Mouse (Mus musculus) layer of hippocampus, postnatal 36 days (tissue): ENCODE measurements around the gene Angel1. TPM values are rescaled to one million over a fixed set of nuclear protein-coding genes. Genes with fewer than 3 reads are reported as not detected.
A peak's percentile ranks its signal among the peaks of the same experiment; 100 is the strongest.

Source experiments
- DNase-seq, 2 experiments: peaks; one replicate each; pipeline ENCODE4 v3.0.0; 2022
- total RNA-seq, 2 experiments: library from RNA; stranded (reverse); gene quantifications; 2 replicates each; pipeline ENCODE4 v1.2.3; 2021

Angel1 gene
- total RNA-seq: 1 to 10 TPM; 6.0 to 6.2 TPM

GRCm38 (mm10) chr12:86726120-86726640, at the start of gene Angel1:
Angel1 (minus strand) TSS chr12:86726460.
- DNase-seq: peak; percentile 92 to 93

GRCm38 (mm10) chr12:86775561-86776280, 49.5 kb upstream of the Angel1 start:
- DNase-seq: peak in 1 of 2 experiments; percentile 21

GRCm38 (mm10) chr12:86772551-86772950, 46.3 kb upstream of the Angel1 start:
- no peak for DNase-seq

GRCm38 (mm10) chr12:86771823-86772427, 45.7 kb upstream of the Angel1 start:
- DNase-seq: peak; percentile 85 to 87

DNA sequence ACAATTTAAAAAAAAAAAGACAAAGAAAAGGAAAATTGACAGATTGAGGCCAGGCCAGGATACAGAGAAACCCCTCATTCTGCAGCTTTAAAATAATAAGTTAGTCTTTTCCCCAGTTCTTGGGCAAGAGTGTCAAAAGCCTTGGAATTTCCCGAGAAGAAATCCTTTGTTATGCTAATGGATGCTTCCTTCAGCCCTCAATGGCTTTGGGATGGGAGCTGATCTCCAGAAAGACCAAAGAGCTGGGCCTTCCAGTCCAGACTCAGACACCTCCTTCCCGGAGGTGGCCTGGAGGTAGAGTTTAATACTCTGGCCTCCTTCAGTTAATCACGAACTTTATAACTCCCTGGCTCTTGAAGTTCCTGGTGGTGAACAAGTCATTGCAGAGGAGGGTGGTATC, 44.7 kb upstream of the Angel1 start:
- DNase-seq: no peak

GRCm38 (mm10) chr12:86770261-86770670, 44.0 kb upstream of the Angel1 start:
- DNase-seq: peak; percentile 20 to 28

DNA sequence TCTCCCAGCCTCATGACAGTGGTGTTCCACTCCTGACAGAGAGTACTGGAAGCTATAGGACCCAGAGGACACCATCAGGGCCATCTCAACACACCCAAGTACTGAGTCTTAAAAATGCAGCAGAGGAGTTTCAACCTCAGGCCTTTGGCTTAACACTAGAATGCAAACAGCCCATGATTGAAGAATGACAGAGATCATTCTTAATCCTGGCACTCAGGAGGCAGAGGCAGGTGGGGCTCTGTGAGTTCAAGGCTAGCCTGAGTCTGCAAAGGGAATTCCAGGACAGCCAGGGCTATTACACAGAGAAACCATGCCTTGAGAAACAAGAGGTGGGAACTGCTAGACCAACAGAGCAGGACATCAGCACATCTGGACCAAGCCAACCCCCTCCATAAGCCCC, 43.6 kb upstream of the Angel1 start:
- no peak for DNase-seq

- DNase-seq: peak; percentile 86 to 89
These were observed 42.8 kb upstream of the Angel1 start for GRCm38 (mm10) chr12:86768986-86769580.

GRCm38 (mm10) chr12:86767868-86768631, 41.8 kb upstream of the Angel1 start:
- DNase-seq: peak; percentile 42 to 54

DNA sequence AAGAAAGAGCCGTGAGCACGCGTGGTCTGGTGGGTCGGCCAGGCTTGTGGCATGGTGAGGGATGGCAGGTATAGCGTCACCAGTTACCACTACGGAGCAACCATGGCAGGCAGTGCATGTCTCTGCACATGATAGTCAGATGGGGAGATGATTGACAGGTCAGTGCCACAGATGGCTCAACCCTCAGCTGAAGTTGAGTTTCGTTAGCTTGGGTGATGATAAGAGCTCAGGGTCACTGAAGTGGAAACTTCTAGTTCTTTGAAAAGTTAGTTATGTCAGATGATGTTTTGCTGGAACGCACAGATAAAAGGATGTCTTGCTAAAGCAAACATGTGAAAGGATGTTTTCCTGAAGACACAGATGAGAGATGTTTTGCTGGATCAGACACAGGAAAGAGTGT, 40.2 kb upstream of the Angel1 start:
- DNase-seq: no peak

GRCm38 (mm10) chr12:86764060-86764459, 37.8 kb upstream of the Angel1 start:
- no peak for DNase-seq

DNA sequence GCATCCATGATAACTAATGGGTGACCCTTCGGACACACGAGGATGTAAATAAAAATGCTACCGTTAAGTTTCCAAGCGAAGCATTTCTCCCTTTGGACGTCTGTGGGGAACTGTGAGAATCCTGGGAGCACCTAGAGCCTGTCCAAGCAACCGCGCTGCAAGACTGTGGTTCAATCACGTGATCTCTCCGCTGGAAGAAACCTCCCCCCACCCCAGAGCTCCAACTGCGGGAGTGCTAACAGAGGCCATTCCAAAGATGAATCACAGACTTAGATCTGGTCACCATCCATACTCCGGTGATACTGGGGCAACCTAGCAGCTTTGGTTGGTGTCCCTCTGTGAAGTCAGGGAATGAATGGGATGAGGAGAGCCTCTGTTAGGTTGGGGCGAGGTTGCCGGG, 34.8 kb upstream of the Angel1 start:
- DNase-seq: no peak

DNA sequence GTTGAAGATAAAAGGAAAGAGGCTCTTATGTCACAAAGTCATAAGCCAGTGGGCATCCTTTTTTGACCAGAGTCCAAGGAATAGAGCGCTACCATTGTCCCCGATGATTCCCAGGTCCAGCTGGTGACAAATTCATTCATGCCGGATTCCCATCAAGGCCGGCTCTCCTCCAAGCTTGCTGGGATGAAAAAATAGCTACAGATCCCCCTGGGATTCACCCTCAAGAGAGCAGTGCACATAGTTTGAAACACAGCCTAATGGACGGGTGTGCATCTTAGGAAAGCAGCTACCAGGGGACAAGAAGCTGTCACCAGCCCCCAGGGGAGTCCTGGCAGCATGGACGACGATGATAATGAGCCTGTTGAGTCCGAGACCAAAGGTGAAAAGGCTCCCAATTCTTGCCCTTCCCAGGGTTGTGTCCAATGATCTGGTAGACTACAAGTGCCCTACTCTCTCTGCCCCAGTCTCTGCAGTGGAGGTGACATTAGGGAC, 8.1 kb upstream of the Angel1 start, which contains the start of gene Lrrc74a:
TSS of gene Lrrc74a (plus strand) at position 51 of the 492 bp plus-strand sequence.
- DNase-seq: no peak

DNA sequence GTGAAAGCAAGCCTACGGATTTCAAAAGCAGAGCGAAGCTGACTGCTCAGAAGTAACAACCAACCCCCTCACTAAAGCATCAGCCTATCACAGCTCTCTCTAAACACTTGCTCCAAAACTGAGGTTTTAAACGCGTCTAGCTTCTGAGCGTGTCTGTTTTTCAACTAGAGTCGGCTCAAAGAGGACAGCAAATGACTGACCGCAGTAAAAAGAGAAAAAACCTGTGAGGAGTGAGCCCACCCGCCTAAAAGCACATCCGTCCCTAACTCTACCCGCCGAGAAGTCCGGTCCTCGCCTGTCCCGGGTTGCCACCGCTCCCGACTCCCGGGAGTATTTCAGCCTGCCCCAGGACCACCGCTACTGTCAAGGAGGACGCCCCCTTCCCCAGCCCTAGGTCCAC, 554 bp downstream of the Angel1 start:
- DNase-seq: peak; percentile 29 to 46

GRCm38 (mm10) chr12:86724300-86724699, 2.0 kb downstream of the Angel1 start:
- no peak for DNase-seq

- DNase-seq: no peak
These were observed 4.8 kb downstream of the Angel1 start for GRCm38 (mm10) chr12:86721453-86721852.

DNA sequence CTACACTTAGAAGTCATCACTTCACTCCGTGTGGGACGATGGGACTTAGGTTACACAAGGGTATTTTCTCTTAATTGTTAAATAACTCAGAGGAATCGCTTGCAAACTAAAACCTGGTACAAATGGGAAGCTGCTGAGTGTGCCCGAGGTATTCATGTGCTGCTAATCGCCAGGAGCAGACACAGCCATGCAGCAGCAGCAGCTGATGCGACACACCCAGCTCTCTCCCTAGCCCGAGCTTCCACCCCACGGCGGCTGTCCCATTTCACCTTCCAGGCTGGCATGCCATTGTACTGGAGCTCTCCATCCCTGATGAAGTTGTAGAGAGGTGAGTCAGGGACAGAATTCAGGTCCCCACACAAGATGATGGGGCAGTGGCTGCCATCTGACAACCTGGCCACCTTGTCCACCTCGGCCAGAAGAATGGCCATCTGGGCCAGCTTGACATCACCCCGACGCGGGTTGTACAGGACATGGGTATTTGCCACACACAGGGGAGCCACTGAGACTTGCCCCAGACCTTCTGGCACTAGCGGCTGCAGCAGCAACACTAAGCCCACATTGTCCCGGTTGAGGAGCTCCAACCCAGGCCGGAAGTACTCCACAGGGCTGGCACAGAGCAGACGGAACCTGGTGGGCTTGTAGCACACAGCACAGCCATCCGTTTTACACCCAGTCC, 6.2 kb downstream of the Angel1 start:
- DNase-seq: no peak

DNA sequence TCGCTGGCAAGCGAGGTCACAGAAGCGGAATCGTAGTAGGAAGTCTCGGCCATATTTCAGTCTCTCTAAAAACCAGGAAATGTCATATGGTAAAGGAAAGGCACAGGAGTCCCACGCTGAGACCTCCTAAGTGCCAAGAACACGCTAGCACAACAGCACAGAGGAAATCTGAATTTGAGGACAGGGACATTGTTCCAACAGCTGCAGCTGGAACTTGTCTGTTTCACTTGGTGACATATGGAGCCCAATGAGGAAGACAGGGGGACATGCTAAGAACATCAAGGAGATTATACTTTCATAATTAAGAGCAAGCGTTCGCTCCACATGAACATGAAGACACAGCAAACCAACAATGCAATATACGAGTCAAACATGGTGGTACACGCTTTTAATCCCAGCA, 9.3 kb downstream of the Angel1 start:
- no peak for DNase-seq

DNA sequence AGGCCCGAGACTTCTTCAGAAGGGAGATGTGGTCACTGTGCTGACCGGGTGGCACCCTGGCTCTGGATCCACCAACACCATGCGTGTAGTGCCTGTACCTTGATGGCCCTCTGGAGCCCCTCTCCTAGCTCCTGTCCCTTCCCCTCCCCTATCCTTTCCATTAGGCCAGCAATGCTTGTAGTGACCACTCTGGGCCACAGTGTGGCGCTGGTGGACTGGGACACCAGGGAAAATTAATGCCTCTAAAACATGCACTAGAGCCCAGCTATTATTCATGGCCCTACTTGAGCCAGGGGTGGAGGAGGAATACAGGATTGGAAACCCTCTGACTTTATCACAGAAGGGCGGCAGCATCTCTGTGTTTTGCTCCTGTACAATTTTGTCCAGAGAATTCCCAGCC, 10.9 kb downstream of the Angel1 start:
- peak; percentile 74 to 77 for DNase-seq

GRCm38 (mm10) chr12:86714026-86714425, 12.2 kb downstream of the Angel1 start:
- DNase-seq: no peak

DNA sequence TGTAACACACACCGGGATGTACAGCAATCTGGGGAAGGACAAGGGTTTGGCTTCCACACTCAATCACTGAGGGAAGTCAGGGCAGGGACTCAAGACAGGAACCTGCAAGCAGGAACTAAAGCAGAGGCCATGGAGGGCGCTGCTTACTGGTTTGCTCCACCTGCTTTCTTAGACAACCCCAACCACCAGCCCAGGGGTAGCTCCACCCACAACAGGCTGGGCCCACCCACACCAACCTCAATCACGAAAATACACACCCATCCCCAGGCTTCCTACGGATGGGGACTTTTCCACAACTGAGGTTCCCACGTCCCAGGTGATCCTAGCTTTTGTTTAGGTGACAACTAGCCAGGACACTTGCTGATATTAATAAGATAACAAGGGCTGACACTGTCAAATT, 20.4 kb downstream of the Angel1 start:
- DNase-seq: no peak

DNA sequence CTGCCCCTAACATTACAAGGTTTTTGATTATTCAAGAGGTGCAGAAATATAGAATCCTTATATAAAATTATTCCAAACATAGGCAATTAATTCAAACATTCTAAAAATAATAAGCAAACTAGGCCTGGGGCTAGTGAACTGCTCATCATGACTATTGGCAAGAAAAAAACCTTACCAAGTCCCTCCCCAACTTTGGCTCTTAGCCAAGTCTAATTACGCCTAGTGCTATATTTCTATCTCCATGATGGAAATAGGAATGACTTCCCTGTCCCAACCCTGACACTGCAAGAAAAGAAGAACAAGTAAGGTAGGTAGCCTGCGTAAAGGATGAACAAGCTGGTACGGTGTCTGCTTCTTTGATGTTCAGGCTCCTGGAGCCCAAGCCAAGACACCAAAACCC, 23.6 kb downstream of the Angel1 start:
- DNase-seq: no peak
